Mouse (Mus musculus) intestine, embryonic 14.5 days (tissue): Measurements from ENCODE around the gene Hc. TPM values are rescaled to one million over a fixed set of nuclear protein-coding genes. Genes with fewer than 3 reads are reported as not detected.

Experiments
- ATAC-seq: fragments of 200-750 bp; cut with Nextera tagmentation; replicated peaks from 2 replicates; pipeline ENCODE4 v1.8.0; 2017; ENCODE audit warnings: low read depth, moderate number of reproducible peaks, moderate TSS enrichment, moderate library complexity; ENCODE audit not compliant: low FRiP score, low TSS enrichment
- DNase-seq: peaks from one replicate; pipeline ENCODE4 v3.0.0-alpha.2; 2018; ENCODE audit warnings: low spot score
- H3K27ac ChIP-seq: fragments of 300-500 bp; sonication (generic); 2 replicates; pipeline ENCODE4 v1.5.1; 2014; ENCODE audit warnings: low read depth, mild to moderate bottlenecking, control low read depth
- H3K27me3 ChIP-seq: fragments of 300-500 bp; sonication (generic); replicated peaks from 2 replicates; pipeline ENCODE4 v1.6.1; 2014; ENCODE audit warnings: low read length, control low read depth; ENCODE audit not compliant: control insufficient read depth, insufficient read depth
- H3K36me3 ChIP-seq: fragments of 300-500 bp; sonication (generic); 2 replicates; pipeline ENCODE4 v1.6.1; 2014; ENCODE audit warnings: low read length, control low read depth; ENCODE audit not compliant: control insufficient read depth, insufficient read depth
- H3K4me1 ChIP-seq: fragments of 300-500 bp; sonication (generic); replicated peaks from 2 replicates; pipeline ENCODE4 v1.6.1; 2014; ENCODE audit warnings: low read length, control low read depth, mixed read lengths; ENCODE audit not compliant: control insufficient read depth, insufficient read depth
- H3K4me2 ChIP-seq: fragments of 300-500 bp; sonication (generic); 2 replicates; pipeline ENCODE4 v1.6.1; 2014; ENCODE audit warnings: low read length
- H3K4me3 ChIP-seq: fragments of 300-500 bp; sonication (generic); 2 replicates; pipeline ENCODE4 v1.5.1; 2014; ENCODE audit warnings: low read depth, low read length, control low read depth, mixed read lengths
- H3K9ac ChIP-seq: fragments of 300-500 bp; sonication (generic); 2 replicates; pipeline ENCODE4 v1.6.1; 2014; ENCODE audit warnings: mild to moderate bottlenecking, low read length
- H3K9me3 ChIP-seq: fragments of 300-500 bp; sonication (generic); 2 replicates; pipeline ENCODE4 v1.6.1; 2016; ENCODE audit warnings: low read length, control low read depth; ENCODE audit not compliant: control insufficient read depth
- WGBS: fragments of 180-500 bp; shearing (Covaris S2); extraction: QIAGEN DNeasy Blood & Tissue Kit; methylation state at CpG from one replicate; pipeline ENCODE4 v1.1.7; 2014; 5-methylcytosine and 5-hydroxymethylcytosine counted together
- polyA plus RNA-seq: library from polyadenylated mRNA; unstranded; fragments of >200 nt; fragmentation: Nextera tagmentation; extraction: Ambion mirVana; gene quantifications from 2 replicates; pipeline ENCODE4 v1.2.1, GENCODE M21; 2014

Hc gene
- polyA plus RNA-seq, 1 experiment from 2014 or later: 0.27 TPM

- 0 out of 2 replicates have a peak, but pooled peaks cover 3% of the 10 kb centered on the region for H3K27me3 ChIP-seq
- 27% methylated on average over 9 of the region's 9 CpGs for whole genome bisulfite sequencing
- H3K9me3 ChIP-seq: no peaks in the 10 kb centered on the region
- ATAC-seq (no peak), DNase-seq (no peak)
- H3K4me3 ChIP-seq: no peak overlapping the region
- peaks cover 3% of the 10 kb centered on the region; the same call in 1 of the 2 replicates for H3K4me1 ChIP-seq
- no peaks in the 10 kb centered on the region for H3K36me3 ChIP-seq
- H3K4me2 ChIP-seq: no peak overlapping the region
- no peak overlapping the region for H3K9ac ChIP-seq
- no peak overlapping the region for H3K27ac ChIP-seq
Observed at GRCm38 (mm10) chr2:34992729-34993695, 68.2 kb downstream of the Hc start.

- Histone ChIP-seq H3K4me3 (no peak overlapping the region), H3K4me2 (no peak overlapping the region)
- WGBS: 74% methylated on average over 3 of the region's 3 CpGs
Observed at GRCm38 (mm10) chr2:34991966-34992365, 69.3 kb downstream of the Hc start.

GRCm38 (mm10) chr2:34989749-34990148 is 71.5 kb downstream of the Hc start:
- 48% methylated on average over 1 of the region's 1 CpGs for WGBS

More at GRCm38 (mm10) chr2:34991966-34992365, 69.3 kb downstream of the Hc start:
- H3K4me1 ChIP-seq: peaks cover 3% of the 10 kb centered on the region; the same call in 1 of the 2 replicates
- no peak overlapping the region for H3K27ac ChIP-seq
- H3K27me3 ChIP-seq: 0 out of 2 replicates have a peak, but pooled peaks cover 3% of the 10 kb centered on the region
- no peak overlapping the region for H3K9ac ChIP-seq
- DNase-seq (no peak), ATAC-seq (no peak)
- no peaks in the 10 kb centered on the region for H3K9me3 ChIP-seq
- no peaks in the 10 kb centered on the region for H3K36me3 ChIP-seq

GRCm38 (mm10) chr2:34987595-34987994 is 73.6 kb downstream of the Hc start:
- DNase-seq: no peak
- H3K27me3 ChIP-seq: 0 out of 2 replicates have a peak, but pooled peaks cover 3% of the 10 kb centered on the region
- H3K4me1 ChIP-seq: peaks cover 6% of the 10 kb centered on the region; the same call in 1 of the 2 replicates
- no peak for ATAC-seq
- no peak overlapping the region for H3K4me3 ChIP-seq
- H3K36me3 ChIP-seq: no peaks in the 10 kb centered on the region
- no peak overlapping the region for H3K9ac ChIP-seq
- no peaks in the 10 kb centered on the region for H3K9me3 ChIP-seq
- no peak overlapping the region for H3K4me2 ChIP-seq
- no peak overlapping the region for H3K27ac ChIP-seq
- 47% methylated on average over 1 of the region's 1 CpGs for WGBS

More at GRCm38 (mm10) chr2:34989749-34990148, 71.5 kb downstream of the Hc start:
- H3K27me3 ChIP-seq: 0 out of 2 replicates have a peak, but pooled peaks cover 3% of the 10 kb centered on the region
- peaks cover 3% of the 10 kb centered on the region; the same call in 1 of the 2 replicates for H3K4me1 ChIP-seq
- no peaks in the 10 kb centered on the region for H3K9me3 ChIP-seq
- H3K27ac ChIP-seq: no peak overlapping the region
- H3K4me3 ChIP-seq: no peak overlapping the region
- DNase-seq (no peak), ATAC-seq (no peak)
- no peaks in the 10 kb centered on the region for H3K36me3 ChIP-seq
- H3K9ac ChIP-seq: no peak overlapping the region
- no peak overlapping the region for H3K4me2 ChIP-seq

- DNase-seq (no peak), ATAC-seq (no peak)
- Histone ChIP-seq H3K9ac (no peak overlapping the region), H3K9me3 (no peaks in the 10 kb centered on the region), H3K4me2 (no peak overlapping the region), H3K36me3 (no peaks in the 10 kb centered on the region), H3K27ac (no peak overlapping the region), H3K4me3 (no peak overlapping the region), H3K4me1 (peaks cover 11% of the 10 kb centered on the region; the same call in 1 of the 2 replicates), H3K27me3 (no peaks in the 10 kb centered on the region)
- WGBS: 83% methylated on average over 8 of the region's 8 CpGs
Observed at GRCm38 (mm10) chr2:34984885-34985284, 76.4 kb downstream of the Hc start.

- WGBS: 44% methylated on average over 11 of the region's 11 CpGs
- H3K27ac ChIP-seq: peak overlapping the region; percentile 54; the same call in 1 of the 2 replicates
Observed at GRCm38 (mm10) chr2:34982906-34983698, 78.1 kb downstream of the Hc start.

GRCm38 (mm10) chr2:34982096-34982724 is 79.0 kb downstream of the Hc start:
- H3K9me3 ChIP-seq: no peaks in the 10 kb centered on the region
- 72% methylated on average over 14 of the region's 14 CpGs for WGBS
- H3K27me3 ChIP-seq: no peaks in the 10 kb centered on the region
- DNase-seq (no peak), ATAC-seq (no peak)
- H3K27ac ChIP-seq: peak overlapping the region; percentile 54; the same call in 1 of the 2 replicates
- no peak overlapping the region for H3K9ac ChIP-seq
- no peaks in the 10 kb centered on the region for H3K36me3 ChIP-seq
- H3K4me2 ChIP-seq: no peak overlapping the region
- H3K4me1 ChIP-seq: 0 out of 2 replicates have a peak, but pooled peaks cover 8% of the 10 kb centered on the region
- no peak overlapping the region for H3K4me3 ChIP-seq

More at GRCm38 (mm10) chr2:34982906-34983698, 78.1 kb downstream of the Hc start:
- H3K4me3 ChIP-seq: no peak overlapping the region
- H3K27me3 ChIP-seq: no peaks in the 10 kb centered on the region
- no peaks in the 10 kb centered on the region for H3K36me3 ChIP-seq
- DNase-seq (peak; percentile 59), ATAC-seq (peak; percentile 85)
- H3K4me1 ChIP-seq: 0 out of 2 replicates have a peak, but pooled peaks cover 8% of the 10 kb centered on the region
- H3K9me3 ChIP-seq: no peaks in the 10 kb centered on the region
- 0 out of 2 replicates have a peak overlapping the region, but pooled peaks have one; percentile 5 for H3K4me2 ChIP-seq
- no peak overlapping the region for H3K9ac ChIP-seq
